Mouse (Mus musculus) kidney, adult 2 months (tissue): ENCODE measurements around the gene Rps23. TPM values are rescaled to one million over a fixed set of nuclear protein-coding genes. Genes with fewer than 3 reads are reported as not detected.
A peak's percentile ranks its signal among the peaks of the same experiment; 100 is the strongest.

Experiments
- DNase-seq: peaks from one replicate; pipeline ENCODE4 v3.0.0; 2021
- H3K27ac ChIP-seq: fragments of 200-500 bp; 2 replicates; pipeline ENCODE4 v1.5.1; 2012; ENCODE audit warnings: low read depth, low read length, control low read depth, inconsistent platforms; ENCODE audit not compliant: insufficient read depth
- H3K27me3 ChIP-seq: fragments of 200-500 bp; replicated peaks from 2 replicates; pipeline ENCODE4 v1.6.1; 2012; ENCODE audit warnings: mild to moderate bottlenecking, moderate library complexity, low read length, inconsistent platforms; ENCODE audit not compliant: control insufficient read depth, insufficient read depth
- H3K36me3 ChIP-seq: fragments of 200-500 bp; 2 replicates; pipeline ENCODE4 v1.6.1; 2012; ENCODE audit warnings: mild to moderate bottlenecking, moderate library complexity, low read length, inconsistent platforms; ENCODE audit not compliant: control insufficient read depth, insufficient read depth
- H3K4me1 ChIP-seq: fragments of 200-500 bp; 2 replicates; pipeline ENCODE4 v1.6.1; 2011; ENCODE audit warnings: low read length; ENCODE audit not compliant: control insufficient read depth, insufficient read depth
- H3K4me3 ChIP-seq: fragments of 200-500 bp; 2 replicates; pipeline ENCODE4 v1.5.1; 2011; ENCODE audit warnings: mild to moderate bottlenecking, low read depth, low read length, control low read depth; ENCODE audit not compliant: insufficient read depth
- CTCF ChIP-seq: fragments of 200-500 bp; conservative IDR thresholded peaks from 2 replicates; pipeline ENCODE4 v1.5.1; 2011; ENCODE audit warnings: low read depth, mild to moderate bottlenecking, control low read depth, low read length, moderate library complexity, mixed read lengths; ENCODE audit not compliant: insufficient read depth, insufficient read length
- POLR2A ChIP-seq: fragments of 200-500 bp; IDR thresholded peaks from one replicate; pipeline ENCODE4 v1.6.1; 2011; ENCODE audit warnings: low read depth, low read length, control low read depth
- WGBS: fragments of 180-500 bp; shearing (Covaris S2); methylation state at CpG from one replicate; pipeline ENCODE4 v1.1.7; 2018; 5-methylcytosine and 5-hydroxymethylcytosine counted together
- polyA plus RNA-seq: library from polyadenylated mRNA; depleted of rRNA; stranded (reverse); fragments of >200 nt; gene quantifications from 2 replicates; pipeline ENCODE4 v1.2.3, GENCODE M21; 2012

The Rps23 gene
- polyA plus RNA-seq, 1 experiment: 257 TPM

DNA sequence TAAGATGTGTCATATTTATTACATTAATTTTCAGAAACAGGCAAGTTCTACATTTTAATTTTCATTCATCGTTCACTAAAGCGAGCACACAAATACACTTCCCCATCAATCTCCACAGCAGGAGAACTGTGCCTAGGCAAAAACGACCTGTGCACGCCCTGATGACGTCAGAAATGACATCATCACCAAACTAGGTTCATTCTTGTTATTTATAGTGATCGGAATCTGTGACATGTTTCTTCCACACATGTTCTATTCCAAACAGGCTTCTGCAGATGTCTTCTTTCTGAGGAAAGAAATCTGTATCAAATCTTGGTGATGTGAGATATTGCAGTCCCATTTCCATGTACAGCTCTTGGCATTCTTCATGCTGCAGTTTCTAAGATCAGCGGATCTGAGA, 13.1 kb downstream of the Rps23 start:
- Histone ChIP-seq H3K36me3 (no peaks in the 10 kb centered on the region), H3K4me3 (no peak overlapping the region), H3K4me1 (no peaks in the 10 kb centered on the region), H3K27me3 (no peaks in the 10 kb centered on the region), H3K27ac (no peak overlapping the region)
- no peak for DNase-seq
- TF ChIP-seq CTCF (no peak), POLR2A (no peak)
- WGBS: 87% methylated on average over 7 of the region's 7 CpGs

DNA sequence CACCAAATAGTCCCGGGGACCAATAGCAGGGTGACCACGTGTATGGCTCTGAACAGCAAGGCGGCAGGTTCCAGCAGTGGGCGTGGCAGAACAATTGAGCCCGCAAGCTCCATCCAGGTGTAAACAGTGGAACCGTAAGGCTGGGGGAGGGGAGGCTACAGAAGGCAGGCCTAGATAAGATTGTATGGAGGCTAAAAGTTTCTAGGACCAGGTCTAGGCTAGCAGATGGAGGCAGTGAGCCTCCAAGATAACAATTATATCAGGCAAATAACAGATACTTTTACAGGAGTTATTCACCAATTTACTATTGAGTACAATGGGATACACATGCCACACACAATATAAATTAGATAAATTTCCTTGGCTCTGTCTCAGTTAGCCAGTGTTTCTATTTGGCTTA, 16.4 kb downstream of the Rps23 start:
- H3K27me3 ChIP-seq: no peaks in the 10 kb centered on the region
- WGBS: 76% methylated on average over 6 of the region's 6 CpGs
- TF ChIP-seq POLR2A (no peak), CTCF (no peak)
- no peaks in the 10 kb centered on the region for H3K4me1 ChIP-seq
- H3K27ac ChIP-seq: no peak overlapping the region
- H3K36me3 ChIP-seq: no peaks in the 10 kb centered on the region
- no peak for DNase-seq
- no peak overlapping the region for H3K4me3 ChIP-seq

DNA sequence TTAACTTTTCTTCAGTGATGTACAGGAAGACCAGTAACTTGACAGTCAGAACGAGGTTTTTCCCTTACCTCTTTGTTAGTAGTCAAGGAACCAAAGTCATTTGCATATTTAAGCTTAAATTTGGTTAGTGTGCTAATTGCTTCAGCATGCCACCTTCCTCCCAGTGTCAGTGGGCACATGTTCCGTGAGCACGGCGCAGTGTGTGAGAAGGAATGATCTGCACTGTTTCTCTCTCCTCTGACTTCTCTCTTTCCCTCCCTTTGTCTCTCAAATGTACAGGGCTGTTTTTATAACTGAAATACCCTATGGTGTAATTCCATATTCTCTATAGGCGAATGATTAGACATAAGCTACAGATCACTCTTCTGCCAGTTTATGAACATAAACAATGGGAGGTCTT, 16.8 kb downstream of the Rps23 start:
- Histone ChIP-seq H3K27me3 (no peaks in the 10 kb centered on the region), H3K4me3 (no peak overlapping the region), H3K36me3 (no peaks in the 10 kb centered on the region), H3K4me1 (no peaks in the 10 kb centered on the region), H3K27ac (no peak overlapping the region)
- DNase-seq: no peak
- 83% methylated on average over 5 of the region's 5 CpGs for WGBS
- no peak for TF ChIP-seq CTCF
- TF ChIP-seq POLR2A: no peak

DNA sequence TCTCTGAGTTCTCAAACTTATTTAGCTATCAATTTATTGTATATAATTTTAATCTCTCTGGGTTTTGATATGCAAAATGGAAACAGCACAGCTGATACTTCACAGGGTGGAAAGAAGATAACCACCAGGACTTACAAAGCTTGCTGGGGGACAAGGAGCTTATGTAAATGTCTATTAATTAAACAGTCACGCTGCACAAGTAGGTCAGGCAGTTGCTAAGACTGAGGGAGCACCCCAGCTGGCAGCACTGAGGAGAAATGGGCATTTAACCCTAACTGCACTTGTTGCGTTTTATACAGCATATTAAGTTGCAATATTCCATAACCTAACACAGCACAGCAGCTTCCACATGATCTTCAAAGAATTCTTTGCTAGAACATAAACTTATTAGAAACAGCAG, 36.1 kb downstream of the Rps23 start:
- H3K27me3 ChIP-seq: no peaks in the 10 kb centered on the region
- no peak overlapping the region for H3K4me3 ChIP-seq
- peak; percentile 32 for DNase-seq
- no peak for TF ChIP-seq POLR2A
- no peak for TF ChIP-seq CTCF
- 48% methylated on average over 2 of the region's 2 CpGs for whole genome bisulfite sequencing
- peaks cover 7% of the 10 kb centered on the region; the same call in 1 of the 2 replicates for H3K4me1 ChIP-seq
- no peaks in the 10 kb centered on the region for H3K36me3 ChIP-seq
- no peak overlapping the region for H3K27ac ChIP-seq

DNA sequence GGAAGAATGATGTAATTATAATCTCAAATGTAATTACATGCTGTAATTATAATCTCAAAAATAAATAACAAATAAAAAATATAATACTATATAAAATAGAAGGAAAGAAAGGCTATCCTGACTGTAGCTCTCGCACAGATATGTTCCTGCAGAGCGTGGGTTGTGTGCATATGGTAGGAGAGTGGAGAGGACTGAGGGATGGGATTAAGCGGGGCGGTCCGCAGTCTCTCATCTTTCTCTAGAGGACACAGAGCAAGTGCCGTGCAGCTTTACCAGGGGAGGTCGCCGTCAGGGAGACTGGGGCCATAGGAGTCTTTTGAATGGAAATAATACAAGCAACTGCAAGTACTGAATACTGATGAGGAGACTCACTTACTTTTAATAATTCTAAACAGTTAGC, 37.8 kb downstream of the Rps23 start:
- TF ChIP-seq CTCF (no peak), POLR2A (no peak)
- DNase-seq: no peak
- no peak overlapping the region for H3K4me3 ChIP-seq
- H3K27me3 ChIP-seq: no peaks in the 10 kb centered on the region
- 97% methylated on average over 8 of the region's 8 CpGs for WGBS
- peaks cover 10% of the 10 kb centered on the region; the same call in 1 of the 2 replicates for H3K4me1 ChIP-seq
- H3K27ac ChIP-seq: no peak overlapping the region
- H3K36me3 ChIP-seq: no peaks in the 10 kb centered on the region

DNA sequence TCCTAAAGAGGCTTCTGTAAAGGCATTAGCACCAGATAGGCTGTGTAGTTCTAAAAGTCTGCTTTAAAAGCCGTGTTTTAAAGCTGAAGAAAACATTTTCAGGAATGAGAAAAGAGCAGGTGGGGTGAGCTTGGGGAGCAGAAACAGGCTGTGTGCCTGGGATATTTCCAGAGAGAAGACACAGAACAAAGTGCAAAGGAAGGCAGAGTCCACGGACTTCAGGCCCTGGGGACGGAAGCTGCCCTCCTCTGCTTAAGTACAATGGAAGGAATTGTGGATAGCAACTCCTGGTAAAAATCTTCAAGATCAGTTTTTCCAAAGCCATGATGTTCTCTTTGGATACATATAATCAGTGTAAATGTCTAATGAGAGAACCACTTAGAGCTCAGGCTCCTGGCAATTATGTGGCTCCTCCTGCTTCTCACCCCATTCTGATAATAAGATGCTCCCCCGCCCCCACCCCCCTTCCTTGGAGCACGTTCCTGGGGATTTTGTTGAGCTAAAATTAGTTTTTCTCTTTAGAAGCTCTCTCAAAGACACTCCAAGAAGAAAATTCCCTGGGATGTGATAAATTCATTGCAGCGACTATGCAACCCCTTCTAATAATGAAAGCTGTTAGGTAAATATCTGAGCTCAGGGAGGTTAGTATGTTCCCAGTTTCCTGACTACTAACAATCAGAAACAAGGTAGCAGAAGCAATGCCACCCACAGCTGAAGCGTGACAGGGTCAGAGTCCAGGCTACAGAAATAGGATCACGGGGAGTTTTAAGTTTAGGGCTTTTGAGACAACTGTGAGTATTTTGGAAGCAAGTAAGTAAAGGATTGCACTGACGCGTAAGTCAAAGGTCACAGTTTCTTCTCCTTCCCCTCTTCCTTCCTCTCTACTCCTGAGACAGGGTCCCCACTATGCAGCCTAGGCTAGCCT, 40.3 kb downstream of the Rps23 start:
- 50% methylated on average over 10 of the region's 10 CpGs for WGBS
- TF ChIP-seq POLR2A (no peak), CTCF (no peak)
- H3K27me3 ChIP-seq: no peaks in the 10 kb centered on the region
- peak overlapping the region; percentile 99 for H3K27ac ChIP-seq
- H3K4me3 ChIP-seq: no peak overlapping the region
- no peaks in the 10 kb centered on the region for H3K36me3 ChIP-seq
- H3K4me1 ChIP-seq: peaks cover 10% of the 10 kb centered on the region; the same call in 1 of the 2 replicates
- DNase-seq: peak; percentile 81

DNA sequence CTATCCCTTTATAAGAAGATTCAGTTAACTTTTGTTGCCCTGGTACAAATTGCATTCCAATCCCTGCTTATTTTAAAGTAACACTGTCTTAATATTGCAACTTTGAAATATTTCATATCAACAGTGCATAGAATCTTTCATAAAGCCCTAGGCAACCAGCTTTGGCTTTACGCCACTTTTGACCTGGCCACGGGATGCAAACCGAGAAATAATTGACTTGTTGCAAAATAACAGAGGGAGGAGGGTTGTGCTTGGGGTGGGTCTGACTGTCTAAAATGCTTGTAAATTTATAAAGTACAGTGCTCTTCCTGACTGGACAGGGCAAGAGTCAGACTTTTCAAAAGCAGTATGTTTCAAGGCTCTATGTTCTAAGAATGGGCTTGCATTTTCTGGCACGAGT, 41.8 kb downstream of the Rps23 start:
- H3K36me3 ChIP-seq: no peaks in the 10 kb centered on the region
- WGBS: 38% methylated on average over 4 of the region's 4 CpGs
- no peak overlapping the region for H3K27ac ChIP-seq
- peaks cover 10% of the 10 kb centered on the region; the same call in 1 of the 2 replicates for H3K4me1 ChIP-seq
- no peaks in the 10 kb centered on the region for H3K27me3 ChIP-seq
- peak; percentile 73 for DNase-seq
- H3K4me3 ChIP-seq: no peak overlapping the region
- TF ChIP-seq POLR2A: no peak
- no peak for TF ChIP-seq CTCF
